Mouse (Mus musculus) E14TG2a.4 (cell line): ENCODE measurements around the gene Jam3.

Experiments
- H3K27me3 ChIP-seq: 2 replicates; pipeline ENCODE4 v1.6.1; 2014; ENCODE audit warnings: low read length, control low read depth; ENCODE audit not compliant: insufficient read depth
- H3K36me3 ChIP-seq: 2 replicates; pipeline ENCODE4 v1.6.1; 2014; ENCODE audit warnings: low read length, control low read depth; ENCODE audit not compliant: insufficient read depth
- H3K4me1 ChIP-seq: replicated peaks from 2 replicates; pipeline ENCODE4 v1.6.1; 2014; ENCODE audit warnings: low read depth, low read length, control low read depth
- H3K4me3 ChIP-seq: replicated peaks from 2 replicates; pipeline ENCODE4 v1.5.1; 2014; ENCODE audit warnings: mild to moderate bottlenecking, low read length
- H3K9me3 ChIP-seq: 2 replicates; pipeline ENCODE4 v1.6.1; 2014; ENCODE audit warnings: low read length, control low read depth
- CTCF ChIP-seq: conservative IDR thresholded peaks from 2 replicates; pipeline ENCODE4 v1.5.1; 2014; ENCODE audit warnings: low read length
- NANOG ChIP-seq: IDR thresholded peaks from 2 replicates; pipeline ENCODE4 v1.6.1; 2014; ENCODE audit warnings: borderline replicate concordance, low read length, mixed read lengths
- POU5F1 ChIP-seq: IDR thresholded peaks from 2 replicates; pipeline ENCODE4 v1.6.1; 2014; ENCODE audit warnings: low read length, borderline replicate concordance

Jam3 gene

DNA sequence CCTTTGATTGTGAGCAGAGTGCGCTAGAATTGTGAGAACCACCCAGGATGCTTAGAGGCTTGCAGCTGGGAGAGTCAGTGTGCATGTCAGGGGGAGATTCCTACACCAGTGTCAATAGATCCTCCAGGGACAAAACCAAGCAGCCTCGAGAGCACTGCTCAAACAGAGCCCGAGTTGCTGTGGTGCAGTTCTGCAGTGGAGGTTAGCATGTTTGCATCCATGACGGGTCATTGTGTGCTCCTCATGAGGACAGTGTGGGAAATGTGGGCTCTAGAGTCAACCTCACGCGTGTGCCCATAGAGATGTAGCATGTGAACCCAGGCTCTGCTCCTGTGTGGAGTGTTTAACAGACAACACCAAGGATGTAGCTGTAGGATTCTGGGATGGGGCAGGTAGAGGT lies 62.3 kb downstream of the Jam3 start:
- H3K4me3 ChIP-seq = no peak overlapping the region
- peaks cover 95% of the 10 kb centered on the region for H3K36me3 ChIP-seq
- H3K9me3 ChIP-seq = no peaks in the 10 kb centered on the region
- peaks cover 2% of the 10 kb centered on the region; the same call in 1 of the 2 replicates for H3K4me1 ChIP-seq
- TF ChIP-seq CTCF (no peak), NANOG (no peak), POU5F1 (no peak)
- no peaks in the 10 kb centered on the region for H3K27me3 ChIP-seq

DNA sequence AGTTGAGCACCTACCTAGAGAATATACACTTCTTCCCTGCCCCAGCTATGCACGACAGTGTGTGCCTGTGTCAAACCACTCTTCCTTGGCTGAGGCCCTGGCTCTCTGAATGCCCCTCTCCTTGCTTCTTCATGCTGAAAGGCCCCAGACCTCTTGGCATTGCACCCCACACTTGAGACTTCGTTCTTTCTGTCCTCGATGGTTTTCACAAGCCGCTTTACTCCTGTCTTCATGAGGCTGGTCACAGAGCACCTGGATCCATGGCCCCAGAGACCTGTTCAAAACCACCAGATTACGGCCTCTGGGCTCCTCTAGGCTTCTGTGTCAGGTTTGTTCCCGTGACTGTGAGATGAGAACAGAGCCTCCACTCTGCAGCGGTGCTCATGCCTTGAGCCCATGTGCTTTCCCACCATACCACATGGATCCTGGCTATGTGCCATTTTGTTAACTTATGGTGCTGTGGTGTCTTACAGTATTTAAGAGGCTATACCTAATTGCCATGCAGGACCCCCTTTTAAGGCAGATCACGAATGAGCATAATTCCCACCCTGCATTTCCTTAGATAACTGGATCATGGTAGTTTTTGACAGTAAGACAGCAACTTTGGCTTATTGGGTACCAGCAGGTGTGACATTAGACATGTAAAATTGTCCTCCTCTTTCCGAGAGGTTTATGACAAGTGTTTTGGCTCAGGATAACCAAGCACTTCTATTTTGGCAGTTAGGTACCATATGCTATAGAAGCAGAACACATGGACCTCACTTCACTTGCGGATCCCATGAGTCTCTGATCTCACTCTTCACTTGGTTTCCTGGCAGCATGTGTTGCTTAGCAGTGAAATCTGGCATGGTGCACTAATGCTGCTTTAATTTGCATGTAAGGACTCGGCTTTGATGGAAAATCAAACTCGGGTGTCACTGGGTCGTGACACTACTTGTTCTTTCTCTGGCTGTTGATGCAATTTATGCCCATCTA lies 64.1 kb downstream of the Jam3 start:
- no peak overlapping the region for H3K4me3 ChIP-seq
- TF ChIP-seq POU5F1 = no peak
- TF ChIP-seq CTCF = no peak
- no peaks in the 10 kb centered on the region for H3K4me1 ChIP-seq
- H3K36me3 ChIP-seq = peaks cover 98% of the 10 kb centered on the region
- H3K9me3 ChIP-seq = no peaks in the 10 kb centered on the region
- H3K27me3 ChIP-seq = no peaks in the 10 kb centered on the region

DNA sequence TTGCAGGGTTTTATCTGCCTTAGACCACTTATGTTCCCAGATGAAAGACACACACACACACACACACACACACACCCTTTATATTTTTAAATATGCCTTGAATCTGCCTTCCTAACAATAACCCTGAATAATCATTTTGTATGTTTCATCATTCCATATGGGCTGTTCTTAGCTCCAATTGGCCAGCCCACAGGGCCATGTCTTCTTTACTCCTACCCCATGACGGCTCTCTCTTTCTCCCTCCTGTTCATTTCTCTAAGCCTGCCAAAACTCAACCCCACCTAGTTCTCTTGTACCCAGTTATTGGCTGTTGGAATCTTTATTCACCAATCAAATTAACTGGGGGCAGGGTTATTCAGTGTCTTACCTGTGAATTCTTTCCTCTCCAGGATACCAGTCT lies 65.1 kb downstream of the Jam3 start:
- Histone ChIP-seq H3K4me3 (no peak overlapping the region), H3K36me3 (peaks cover 98% of the 10 kb centered on the region), H3K27me3 (no peaks in the 10 kb centered on the region), H3K9me3 (no peaks in the 10 kb centered on the region), H3K4me1 (no peaks in the 10 kb centered on the region)
- TF ChIP-seq CTCF = no peak
- TF ChIP-seq NANOG = no peak
- no peak for TF ChIP-seq POU5F1

DNA sequence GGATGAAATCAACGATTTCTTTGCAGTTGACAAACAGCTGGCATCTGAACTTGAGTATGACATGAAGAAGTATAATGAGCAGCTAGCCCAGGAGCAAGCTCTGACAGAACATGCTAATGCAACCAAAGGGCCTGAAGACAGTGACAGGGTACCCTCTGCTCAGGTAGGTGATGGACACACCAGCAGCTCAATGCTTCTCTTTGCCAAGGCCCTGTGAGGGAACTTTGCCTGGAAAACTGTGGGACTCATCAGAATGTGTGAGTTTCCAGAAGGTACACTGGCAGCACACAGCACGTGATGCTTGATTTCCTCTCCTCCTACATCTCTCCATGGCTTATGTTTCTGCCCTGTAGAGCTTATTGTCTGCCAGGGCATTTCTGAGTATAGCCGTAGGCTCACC lies 67.8 kb downstream of the Jam3 start:
- Histone ChIP-seq H3K36me3 (peaks cover 100% of the 10 kb centered on the region), H3K4me1 (no peaks in the 10 kb centered on the region), H3K9me3 (no peaks in the 10 kb centered on the region), H3K4me3 (no peak overlapping the region), H3K27me3 (no peaks in the 10 kb centered on the region)
- TF ChIP-seq POU5F1 = no peak
- no peak for TF ChIP-seq NANOG
- no peak for TF ChIP-seq CTCF

- H3K9me3 ChIP-seq = no peaks in the 10 kb centered on the region
- TF ChIP-seq NANOG = no peak
- TF ChIP-seq POU5F1 = no peak
- no peak for TF ChIP-seq CTCF
- no peaks in the 10 kb centered on the region for H3K27me3 ChIP-seq
- H3K36me3 ChIP-seq = peaks cover 100% of the 10 kb centered on the region
- H3K4me3 ChIP-seq = no peak overlapping the region
- H3K4me1 ChIP-seq = no peaks in the 10 kb centered on the region
Observed at GRCm38 (mm10) chr9:27086256-27086655, 69.0 kb downstream of the Jam3 start.

GRCm38 (mm10) chr9:27075812-27076211 lies 79.4 kb downstream of the Jam3 start:
- H3K27me3 ChIP-seq = no peaks in the 10 kb centered on the region
- H3K9me3 ChIP-seq = no peaks in the 10 kb centered on the region
- peaks cover 16% of the 10 kb centered on the region for H3K4me1 ChIP-seq
- peaks cover 92% of the 10 kb centered on the region for H3K36me3 ChIP-seq
- no peak overlapping the region for H3K4me3 ChIP-seq
- TF ChIP-seq NANOG (peak; percentile 71; the same call in 1 of the 2 replicates), CTCF (no peak)

DNA sequence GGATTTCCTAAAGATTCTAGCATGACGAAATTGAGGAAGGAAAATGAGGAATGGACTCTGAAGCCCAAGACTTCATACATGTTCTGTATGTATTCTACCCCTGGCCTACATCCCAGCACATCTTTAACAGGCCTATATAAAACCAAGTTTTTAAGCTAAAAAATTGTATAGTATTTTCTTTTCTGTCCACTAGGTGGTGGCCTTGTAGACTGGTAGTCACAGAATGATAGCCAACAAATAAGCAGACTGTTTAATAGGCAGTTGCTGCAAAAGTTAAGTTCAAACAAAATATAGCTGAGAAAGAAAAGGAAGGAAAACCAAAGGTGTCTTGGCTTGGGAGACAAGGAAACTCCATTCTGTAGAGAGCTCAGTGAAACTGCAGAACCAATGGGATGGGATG lies 80.5 kb downstream of the Jam3 start:
- Histone ChIP-seq H3K36me3 (peaks cover 92% of the 10 kb centered on the region), H3K4me1 (peaks cover 16% of the 10 kb centered on the region), H3K9me3 (no peaks in the 10 kb centered on the region), H3K27me3 (no peaks in the 10 kb centered on the region), H3K4me3 (no peak overlapping the region)
- TF ChIP-seq POU5F1 (no peak), NANOG (no peak), CTCF (peak; percentile 22; the same call in 1 of the 2 replicates)

DNA sequence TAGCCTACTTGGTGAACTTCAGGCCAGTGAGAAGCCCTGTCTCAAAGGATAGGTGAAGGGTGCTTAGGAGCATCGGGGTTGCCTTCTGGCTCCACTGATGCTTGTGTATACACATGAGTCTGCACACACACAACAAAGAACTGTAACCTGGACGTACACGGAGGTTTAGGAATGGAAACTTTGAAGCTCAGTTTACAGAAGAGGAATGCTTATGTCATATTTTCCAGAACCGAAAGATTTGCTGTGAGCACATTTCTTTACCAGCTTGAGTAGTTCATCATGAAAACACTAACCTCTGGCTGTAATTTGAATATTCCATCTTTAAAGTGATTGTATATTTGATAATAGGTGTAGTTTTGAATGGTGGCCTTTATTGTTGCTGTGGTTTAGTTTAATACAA lies 84.3 kb downstream of the Jam3 start:
- Histone ChIP-seq H3K4me3 (no peak overlapping the region), H3K9me3 (no peaks in the 10 kb centered on the region), H3K4me1 (peaks cover 11% of the 10 kb centered on the region), H3K36me3 (peaks cover 96% of the 10 kb centered on the region), H3K27me3 (no peaks in the 10 kb centered on the region)
- TF ChIP-seq POU5F1 (no peak), NANOG (no peak)
